Mouse (Mus musculus): ENCODE measurements around the gene Cst13. TPM values are rescaled to one million over a fixed set of nuclear protein-coding genes. Genes with fewer than 3 reads are reported as not detected.

Gene Cst13
- polyA plus RNA-seq, 1 experiment from 2014 or later = not detected

Other genes with a start within 250 kb of the Cst13 start
- gene Nxt1, start 147.5 kb upstream of the Cst13 start, polyA plus RNA-seq (2014; fragmentation: Nextera tagmentation; extraction: Ambion mirVana) = 47.0 and 48.5 TPM in 2 replicates
- 18.5 and 18.6 TPM in 2 replicates for gene Gzf1, start 139.1 kb upstream of the Cst13 start, polyA plus RNA-seq (2014; fragmentation: Nextera tagmentation; extraction: Ambion mirVana)
- 94.1 and 99.4 TPM in 2 replicates for gene Napb, start 87.6 kb upstream of the Cst13 start, polyA plus RNA-seq (2014; fragmentation: Nextera tagmentation; extraction: Ambion mirVana)
- not detected in 2 replicates for gene Cstl1, start 69.7 kb upstream of the Cst13 start, polyA plus RNA-seq (2014; fragmentation: Nextera tagmentation; extraction: Ambion mirVana)
- gene Cst11, start 48.6 kb upstream of the Cst13 start, polyA plus RNA-seq (2014; fragmentation: Nextera tagmentation; extraction: Ambion mirVana) = not detected in 2 replicates
- gene 8030411F24Rik, start 38.1 kb upstream of the Cst13 start, polyA plus RNA-seq (2014; fragmentation: Nextera tagmentation; extraction: Ambion mirVana) = not detected in 2 replicates
- not detected in 2 replicates for gene Cst12, start 30.7 kb upstream of the Cst13 start, polyA plus RNA-seq (2014; fragmentation: Nextera tagmentation; extraction: Ambion mirVana)
- not detected in 2 replicates for gene Cst8, start 21.3 kb upstream of the Cst13 start, polyA plus RNA-seq (2014; fragmentation: Nextera tagmentation; extraction: Ambion mirVana)
- not detected in 2 replicates for gene Cst9, start 15.1 kb downstream of the Cst13 start, polyA plus RNA-seq (2014; fragmentation: Nextera tagmentation; extraction: Ambion mirVana)
- gene 9230104L09Rik, start 45.0 kb downstream of the Cst13 start, polyA plus RNA-seq (2014; fragmentation: Nextera tagmentation; extraction: Ambion mirVana) = not detected in 2 replicates
- gene Cst3, start 55.6 kb downstream of the Cst13 start, polyA plus RNA-seq (2014; fragmentation: Nextera tagmentation; extraction: Ambion mirVana) = 702 and 729 TPM in 2 replicates
- not detected in 2 replicates for gene Gm1330, start 183.2 kb downstream of the Cst13 start, polyA plus RNA-seq (2014; fragmentation: Nextera tagmentation; extraction: Ambion mirVana)
- not detected in 2 replicates for gene Gm10750, start 197.2 kb downstream of the Cst13 start, polyA plus RNA-seq (2014; fragmentation: Nextera tagmentation; extraction: Ambion mirVana)

Measured in hindbrain, embryonic 14.5 days (tissue).